Comparison of ENCODE assay signal across 8 mouse cellular contexts in the genomic region with DNA sequence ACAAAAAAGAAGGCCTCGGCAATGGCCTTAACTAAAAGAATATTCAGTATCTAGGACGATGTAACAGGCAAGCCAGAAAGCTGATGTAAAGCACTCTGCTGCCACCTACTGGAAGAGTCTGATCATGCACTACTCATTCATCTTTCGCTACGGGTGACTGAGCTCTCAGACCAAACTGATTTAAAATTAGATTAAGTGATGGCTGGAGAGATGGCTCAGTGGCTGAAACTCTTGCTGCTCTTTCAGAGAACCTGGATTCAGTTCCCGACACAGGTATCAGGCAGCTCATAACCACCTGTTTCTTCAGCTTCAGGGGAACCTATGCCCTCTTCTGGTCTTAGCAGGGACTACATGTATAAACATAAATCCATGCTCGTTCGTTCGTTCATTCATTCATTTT. TPM values are rescaled to one million over a fixed set of nuclear protein-coding genes. Genes with fewer than 3 reads are reported as not detected.
DNase-seq lines count a peak whose midpoint lies in the region; ATAC-seq lines count a peak whose summit lies in the region.

No protein-coding gene starts in this region.

- WGBS in lung, embryonic 16.5 days, result 12% methylated on average over 8 of the region's 8 CpGs

- H3K27ac ChIP-seq in lung, embryonic 16.5 days (ENCODE audit: low read length), result no peak overlapping the region

- peak overlapping the region; percentile 35 for H3K4me3 ChIP-seq in lung, embryonic 16.5 days (ENCODE audit: low read length)

- H3K9me3 ChIP-seq in lung, embryonic 16.5 days (ENCODE audit: control insufficient read depth, low read length), result no peaks in the 10 kb centered on the region

- no peaks in the 10 kb centered on the region for H3K4me1 ChIP-seq in lung, embryonic 16.5 days (replicated peaks; ENCODE audit: control insufficient read depth, insufficient read depth, low read length)

- no peak overlapping the region for H3K9ac ChIP-seq in lung, embryonic 16.5 days (ENCODE audit: low read length)

- DNase-seq in Muller cell, postnatal 12 days (ENCODE audit: inconsistent ontology term), result peak; percentile 68
- peak; percentile 74 for DNase-seq in cerebellum, adult 8-10 months
- peak; percentile 84 for DNase-seq in forelimb bud, embryonic 11.5 days (ENCODE audit: low read depth, low spot score)
- peak; percentile 86 for DNase-seq in heart, postnatal 4 days
- peak; percentile 87 for DNase-seq in layer of hippocampus, adult 9-10 months (ENCODE audit: low spot score)
- peak; percentile 79 for DNase-seq in ovary, postnatal 14 days (ENCODE audit: low spot score)
- peak; percentile 64 for DNase-seq in thymus, postnatal 25 days

- peaks cover 15% of the 10 kb centered on the region for H3K36me3 ChIP-seq in lung, embryonic 16.5 days (ENCODE audit: control insufficient read depth, insufficient read depth, low read length)

- peak overlapping the region; percentile 50 for H3K4me2 ChIP-seq in lung, embryonic 16.5 days (ENCODE audit: low read depth, low read length)

- peak; percentile 55; the same call in 1 of the 2 replicates for ATAC-seq in lung, embryonic 16.5 days (ENCODE audit: low read depth)

- H3K27me3 ChIP-seq in lung, embryonic 16.5 days (ENCODE audit: control insufficient read depth, insufficient read depth, low read depth, low read length), result no peaks in the 10 kb centered on the region

RNA-seq across cellular contexts. Expression of a gene that starts 27.8 kb away (rescaled TPM):
- total RNA-seq in heart, postnatal 4 days (2021), result 10 to 100 TPM in 1 of 2 experiments, 1 to 10 TPM in 1; 9.9 to 13.7 TPM
- polyA plus RNA-seq in lung, embryonic 16.5 days (2015; fragmentation: Nextera tagmentation; extraction: Ambion mirVana), result 14.7 and 15.8 TPM in 2 replicates

RNA-seq across cellular contexts. Expression of a gene that starts 28.1 kb away (rescaled TPM):
- 1 to 10 TPM; 5.6 to 6.1 TPM for total RNA-seq in heart, postnatal 4 days (2021)
- polyA plus RNA-seq in lung, embryonic 16.5 days (2015; fragmentation: Nextera tagmentation; extraction: Ambion mirVana), result 15.4 and 20.9 TPM in 2 replicates
